Mouse (Mus musculus) thymus, postnatal 10 days (tissue): ENCODE results near the gene Pid1.
"Not testable (repeated sequence)": the region's sequence is repeated elsewhere in the genome, so short reads cannot be mapped to it uniquely, and the experiment has no call there.

Experiments
- DNase-seq, 2 experiments: peaks; one replicate each; pipeline ENCODE4 v3.0.0; 2021; ENCODE audit warnings: low spot score in 2 of 2

Gene Pid1

DNA sequence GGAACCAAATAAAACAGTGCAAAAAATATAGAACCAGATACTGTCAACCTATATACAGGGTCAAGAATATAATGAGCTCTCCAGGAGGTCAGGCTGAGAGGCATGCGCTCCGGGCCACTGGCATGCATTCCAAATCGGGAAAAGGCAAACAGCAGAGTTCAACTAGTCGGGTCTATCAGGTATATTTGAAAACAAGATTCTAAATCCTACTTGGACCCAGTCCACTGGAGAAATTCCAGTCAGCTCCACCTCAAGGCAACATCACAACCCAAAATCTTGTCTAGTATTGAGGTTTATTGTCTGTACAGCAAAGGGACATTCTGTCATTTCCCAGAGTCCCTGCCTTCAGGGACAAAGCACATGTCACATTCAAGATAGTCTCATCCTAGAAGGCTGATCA, 91.0 kb downstream of the Pid1 start:
- DNase-seq = no peak

DNA sequence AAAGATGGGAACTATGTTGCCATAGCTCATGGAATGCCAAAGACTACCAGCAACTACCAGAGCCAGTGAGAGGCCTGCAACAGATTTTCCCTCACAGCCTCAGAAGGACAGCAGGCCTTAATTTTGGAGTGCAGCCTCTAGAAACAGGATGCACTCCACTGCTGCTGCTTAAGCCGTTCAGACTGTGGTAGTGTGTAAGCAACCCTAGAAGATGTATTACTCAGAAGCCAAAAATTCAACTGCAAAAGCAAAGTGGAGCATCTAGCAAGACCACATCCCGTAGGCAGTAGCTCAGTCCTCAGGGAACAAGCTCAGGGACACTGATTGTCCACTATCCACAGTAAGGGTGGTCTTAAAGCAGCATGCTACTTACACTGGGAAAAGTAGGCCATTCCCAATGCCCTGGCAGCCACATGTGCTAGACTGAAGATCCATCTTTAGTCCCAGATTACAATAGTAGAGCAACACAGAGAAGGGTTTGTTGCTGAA, 92.2 kb downstream of the Pid1 start:
- no peak for DNase-seq

DNA sequence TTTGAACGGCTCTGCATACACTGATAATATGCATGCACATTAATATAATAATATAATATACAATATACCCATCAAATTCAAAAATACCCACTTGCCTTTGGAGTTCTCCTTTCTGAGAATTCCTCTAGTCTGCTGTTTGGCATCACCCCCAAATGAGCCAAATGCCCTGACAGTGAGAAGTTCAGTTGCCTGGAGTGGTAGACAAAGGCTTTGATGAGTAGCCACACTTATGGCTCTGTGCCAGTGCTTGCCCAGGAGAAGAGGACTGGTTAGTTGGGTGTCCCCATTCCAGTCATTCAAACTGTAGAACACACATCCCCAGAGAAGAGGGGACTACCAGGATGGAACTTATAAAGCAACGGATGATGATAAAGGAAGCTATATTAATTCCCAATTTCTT, 106.3 kb downstream of the Pid1 start:
- no peak for DNase-seq

DNA sequence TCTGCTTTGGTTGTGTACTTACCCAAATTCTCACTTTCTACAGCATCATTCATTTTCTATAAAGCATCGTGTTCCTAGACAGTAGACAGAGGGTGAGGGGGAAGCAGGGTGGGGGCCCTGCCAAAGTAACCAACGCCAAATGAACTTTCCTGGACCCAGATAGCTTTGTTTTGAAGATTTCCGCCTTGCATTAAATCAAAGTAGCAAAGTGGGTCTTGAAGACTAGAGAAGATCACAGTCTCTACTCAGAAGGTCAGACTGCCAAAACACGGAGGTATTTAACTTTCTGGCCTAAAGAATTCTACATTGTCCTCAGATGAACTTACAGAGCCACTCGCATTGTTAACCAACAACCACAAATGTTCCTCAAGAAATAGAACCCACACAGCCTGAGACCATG, 109.6 kb downstream of the Pid1 start:
- DNase-seq = no peak

DNA sequence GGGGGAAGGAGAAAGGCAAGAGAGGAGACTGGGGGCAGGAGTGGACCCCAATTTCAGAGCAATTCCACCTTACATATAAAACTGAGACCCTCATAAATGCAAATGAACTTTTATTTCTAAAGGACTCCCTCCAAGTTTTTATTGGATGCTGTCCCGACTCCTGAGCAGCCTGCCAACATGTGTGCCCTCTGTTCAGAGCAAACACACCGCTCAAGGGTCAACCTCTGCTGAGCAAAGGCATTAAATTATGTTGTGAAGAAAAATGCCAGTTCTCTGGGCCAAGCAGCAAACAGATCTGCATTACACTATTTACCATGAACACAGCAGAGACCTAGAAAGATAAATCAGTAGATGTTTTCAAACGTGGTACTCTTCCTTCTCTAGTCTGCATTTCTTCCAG, 110.1 kb downstream of the Pid1 start:
- DNase-seq = no peak

DNA sequence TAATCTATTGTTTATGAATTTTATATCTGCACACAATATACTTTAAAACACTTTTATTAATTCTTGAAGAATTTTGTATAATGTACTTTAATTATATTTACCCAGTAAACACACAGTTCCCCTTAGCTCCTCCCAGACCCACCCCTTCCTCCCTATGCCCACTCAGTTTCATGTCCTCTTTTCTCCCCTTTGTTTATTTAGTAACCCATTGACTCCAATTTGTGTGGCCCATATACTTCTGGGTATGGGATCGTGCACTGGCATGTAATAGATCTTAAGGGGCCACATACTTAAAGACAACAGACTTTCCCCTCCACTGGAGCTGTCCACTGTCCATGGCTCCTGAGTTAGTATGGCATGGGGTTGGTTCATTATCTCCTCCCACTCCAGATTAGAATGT, 112.8 kb downstream of the Pid1 start:
- no peak for DNase-seq

DNA sequence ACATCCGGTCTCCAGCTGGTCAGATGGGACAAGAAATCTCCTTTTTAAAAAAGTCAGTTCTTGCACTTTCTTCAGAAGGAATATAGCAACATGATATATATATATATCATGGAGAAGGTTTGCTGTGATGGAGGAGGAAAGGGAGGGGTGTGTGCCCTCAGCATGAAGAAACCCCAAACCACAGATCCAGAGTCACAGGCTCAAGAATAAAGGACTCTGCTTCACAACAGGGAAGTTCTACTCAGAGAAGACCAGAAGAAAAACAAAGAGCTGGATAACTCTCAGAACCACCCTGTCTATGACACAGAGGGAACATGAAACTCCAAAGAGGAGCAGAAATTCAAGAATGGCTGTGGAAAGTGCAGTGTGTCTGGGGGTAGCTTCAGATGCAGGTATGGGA, 113.2 kb downstream of the Pid1 start:
- DNase-seq = no peak

DNA sequence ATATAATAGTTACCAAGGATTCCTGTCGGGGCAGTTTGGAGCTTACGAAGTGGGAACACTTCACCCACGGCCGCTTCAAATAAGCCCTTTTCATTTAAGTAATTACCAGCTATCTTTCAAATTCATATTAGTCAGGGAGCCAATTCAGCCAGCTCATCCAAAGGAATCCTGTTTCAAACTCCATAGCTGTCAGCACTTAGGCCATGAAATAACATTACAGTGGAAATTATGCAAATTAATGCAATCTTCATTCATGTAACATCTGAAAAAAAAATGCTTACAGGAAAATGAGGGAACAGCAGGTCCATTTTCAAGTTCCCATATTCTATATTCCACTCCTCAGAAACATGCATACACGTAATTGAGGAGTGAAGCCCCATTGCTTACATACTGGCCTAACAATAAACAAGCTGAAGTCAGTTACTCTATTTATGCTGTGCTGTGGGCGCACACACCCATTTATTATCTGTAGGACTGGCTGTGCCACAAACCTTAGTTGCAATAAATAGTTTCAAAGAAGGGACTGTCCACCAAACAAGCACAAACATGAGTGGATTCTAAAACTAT, 114.1 kb downstream of the Pid1 start:
- no peak for DNase-seq

DNA sequence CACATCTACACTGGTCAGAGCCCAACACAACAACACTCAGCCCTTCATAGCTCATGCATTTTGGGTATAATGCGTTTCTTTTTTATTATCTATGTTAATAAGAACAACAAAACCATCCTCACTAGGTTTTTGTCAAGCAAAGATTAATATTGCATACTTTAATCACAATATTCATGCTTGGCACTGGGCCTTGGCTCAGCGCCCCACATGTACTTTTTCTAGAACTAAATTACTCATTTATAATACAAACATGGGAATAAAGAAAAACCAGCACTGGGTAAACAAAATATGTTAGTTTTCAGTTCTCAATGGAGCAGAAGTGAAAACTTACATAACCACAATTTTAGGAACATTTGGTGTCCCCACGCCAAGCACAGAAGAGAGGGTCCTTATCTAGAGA, 116.9 kb downstream of the Pid1 start:
- no peak for DNase-seq

DNA sequence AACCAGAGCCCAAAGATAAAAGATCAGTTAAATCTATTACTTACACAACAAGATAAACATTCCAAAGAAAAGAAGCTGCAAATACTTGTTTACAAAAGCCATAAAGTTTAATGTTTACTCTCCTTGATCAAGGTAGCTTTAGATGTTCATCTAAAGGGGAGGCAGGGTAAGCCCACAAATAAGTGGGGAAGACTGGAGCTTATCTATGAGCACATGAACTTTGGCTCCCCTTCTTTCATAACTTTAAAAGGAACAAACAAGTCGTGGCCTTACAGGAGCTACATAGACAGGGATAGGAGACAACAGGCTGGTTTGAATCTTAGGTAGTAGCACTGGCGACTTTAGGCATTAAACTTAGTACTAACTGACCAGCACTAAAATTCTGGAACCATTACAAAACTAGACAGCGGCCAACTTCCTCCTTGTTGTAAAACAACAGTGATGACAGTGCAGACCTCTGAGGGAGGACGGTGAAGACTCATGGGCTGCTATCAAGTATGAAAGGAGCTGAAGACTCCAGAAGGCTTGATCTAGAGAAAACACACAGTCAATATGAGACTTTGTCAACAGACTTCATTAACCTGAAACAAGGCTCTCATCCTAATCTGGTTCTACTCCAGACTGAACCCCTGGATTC, 122.7 kb downstream of the Pid1 start:
- no peak for DNase-seq

DNA sequence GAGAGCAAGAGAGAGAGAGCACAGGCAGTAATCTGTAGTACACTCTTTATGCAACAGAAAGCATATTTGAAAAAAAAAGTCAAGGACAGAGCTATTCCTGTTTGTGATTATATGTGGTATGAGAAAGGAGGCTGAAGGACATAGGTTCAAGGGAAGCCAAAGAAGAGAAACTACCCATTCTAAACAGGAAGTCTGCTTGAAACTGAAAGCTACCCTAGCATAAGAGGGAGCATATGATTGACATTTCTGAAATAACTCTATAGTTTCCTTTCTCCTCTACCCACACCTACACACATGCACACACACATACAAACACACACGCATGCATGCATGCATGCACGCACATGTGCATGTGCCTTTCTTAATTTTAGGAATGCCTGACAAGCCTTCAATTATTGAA, 123.8 kb downstream of the Pid1 start:
- no peak for DNase-seq

DNA sequence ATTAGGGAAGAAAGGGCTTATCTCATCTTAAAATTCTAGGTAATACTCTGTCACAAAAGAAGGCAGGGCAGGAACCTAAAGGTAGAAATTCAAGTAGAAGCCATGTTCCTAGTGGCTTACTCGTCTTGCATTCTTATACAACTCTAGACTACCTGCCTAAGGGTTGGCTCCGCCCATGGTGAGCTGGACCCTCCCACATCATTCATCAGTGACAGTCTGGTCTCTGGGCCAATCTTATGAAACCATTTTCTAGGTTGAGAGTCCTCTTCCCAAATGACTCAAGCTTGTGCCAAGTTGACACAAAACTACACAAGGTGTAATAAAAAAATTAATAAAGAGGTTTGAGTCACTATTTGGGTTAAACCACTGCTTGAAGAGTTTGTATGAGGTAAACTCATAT, 133.5 kb downstream of the Pid1 start:
- DNase-seq = no peak

DNA sequence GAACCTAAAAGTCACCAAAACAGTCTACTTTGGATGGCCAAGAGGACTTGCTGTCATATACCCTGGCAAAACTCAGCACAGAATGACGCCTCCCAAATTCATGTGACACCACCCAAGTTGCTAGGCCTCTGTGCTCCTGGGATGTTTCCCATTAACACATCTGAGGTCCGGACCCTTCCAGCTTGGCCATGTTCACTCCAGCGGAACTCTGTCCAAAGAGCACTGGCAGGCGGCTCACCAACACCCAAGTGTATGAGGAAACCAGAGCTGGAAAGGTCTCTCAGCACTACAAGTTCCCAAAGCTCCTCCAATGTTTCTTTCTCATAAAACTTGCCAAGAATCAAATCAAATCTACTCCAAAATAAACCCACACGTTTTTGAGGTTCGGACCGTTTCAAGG, 138.4 kb downstream of the Pid1 start:
- no peak for DNase-seq

DNA sequence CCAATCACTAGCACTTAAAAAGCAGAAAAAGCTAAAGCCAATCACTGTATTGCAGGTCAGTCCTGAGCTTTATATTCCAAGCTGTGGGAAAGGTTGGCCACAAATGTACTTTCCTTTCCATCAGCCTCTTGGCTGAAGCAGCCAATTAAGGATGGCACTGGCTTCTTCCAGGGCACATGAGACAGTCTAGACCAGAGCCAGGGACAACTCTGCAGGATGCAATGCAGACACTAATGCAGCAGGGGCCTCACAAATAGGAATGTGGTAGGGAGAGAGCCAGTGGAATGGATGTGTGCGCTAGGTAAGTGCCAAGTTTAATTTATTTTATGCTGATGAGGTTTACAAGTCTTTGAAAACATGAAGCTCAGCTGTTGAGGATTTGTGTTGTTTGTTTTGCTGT, 141.9 kb downstream of the Pid1 start:
- no peak for DNase-seq

DNA sequence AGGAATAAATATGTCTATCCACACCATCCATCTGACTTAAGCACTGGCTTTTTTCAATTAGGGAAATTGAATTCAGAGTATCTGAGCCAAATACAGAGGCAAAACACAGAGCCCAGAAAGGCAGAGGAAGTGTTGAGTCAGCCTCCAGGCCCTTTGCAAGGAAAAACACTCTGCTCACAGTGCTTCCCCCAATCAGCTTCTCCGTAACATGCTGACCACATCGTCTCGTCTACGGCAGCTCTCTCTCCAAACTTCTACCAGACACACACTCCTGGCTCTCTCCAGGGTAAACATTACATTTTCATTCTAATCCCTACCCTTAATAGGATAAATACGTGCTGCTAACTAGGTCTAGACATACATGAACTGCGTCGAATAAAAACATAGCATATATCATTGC, 145.4 kb downstream of the Pid1 start:
- no peak for DNase-seq

DNA sequence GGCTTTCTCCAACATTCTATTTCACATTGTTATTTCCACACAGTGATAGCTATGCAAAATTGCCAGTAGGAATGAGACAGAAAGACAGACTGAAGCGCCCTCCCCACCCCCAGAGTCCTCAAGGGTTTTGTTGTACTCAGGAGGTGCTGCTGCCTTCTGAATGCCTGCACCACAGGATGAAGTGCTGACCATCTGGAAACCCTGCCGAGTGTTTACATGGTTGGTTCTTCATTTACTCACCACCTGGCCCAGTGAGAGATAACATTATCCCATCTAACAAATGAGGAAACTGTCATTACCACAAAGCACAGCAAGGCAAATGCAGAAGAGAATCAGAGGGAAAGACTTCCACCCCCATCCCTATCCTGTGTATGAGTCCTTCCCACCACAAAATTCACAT, 146.2 kb downstream of the Pid1 start:
- DNase-seq = no peak

DNA sequence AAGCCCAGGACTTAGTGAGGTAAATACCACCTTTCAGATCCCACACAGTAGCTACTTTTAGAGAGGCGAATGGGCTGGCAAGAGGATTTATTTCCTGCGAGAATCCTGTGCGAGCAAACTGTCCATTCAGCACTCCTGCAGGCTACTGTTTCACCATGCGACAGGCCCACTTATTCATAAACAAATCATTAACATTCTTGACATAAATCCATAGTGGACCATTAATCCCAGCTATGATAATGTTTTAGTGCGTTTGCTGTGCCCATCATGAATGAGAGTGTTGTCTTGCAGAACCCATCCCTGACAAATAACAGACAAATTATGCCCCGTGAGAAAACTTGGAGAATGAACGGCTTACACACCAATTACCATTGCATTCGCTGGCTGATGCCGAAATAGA, 152.5 kb downstream of the Pid1 start:
- no peak for DNase-seq

DNA sequence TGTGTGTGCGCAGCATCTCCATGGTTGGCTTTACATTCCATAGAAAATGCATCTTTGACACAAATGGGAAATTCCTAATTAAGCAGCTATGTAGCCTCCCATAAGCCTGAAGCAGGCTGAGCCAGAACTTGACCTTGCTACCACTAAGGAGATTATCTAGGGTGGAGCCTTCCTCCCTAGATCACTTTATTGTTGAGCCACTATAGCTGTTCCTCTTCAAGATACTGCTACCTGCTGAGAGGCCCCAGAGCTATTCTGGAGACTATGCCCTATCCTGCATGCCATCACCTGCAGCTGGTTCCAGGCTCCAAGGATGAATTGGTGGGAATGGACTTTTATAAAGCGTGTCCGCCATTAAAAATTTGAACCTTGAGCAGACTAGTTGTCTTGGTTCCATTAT, 158.2 kb downstream of the Pid1 start:
- DNase-seq = not testable (repeated sequence)

DNA sequence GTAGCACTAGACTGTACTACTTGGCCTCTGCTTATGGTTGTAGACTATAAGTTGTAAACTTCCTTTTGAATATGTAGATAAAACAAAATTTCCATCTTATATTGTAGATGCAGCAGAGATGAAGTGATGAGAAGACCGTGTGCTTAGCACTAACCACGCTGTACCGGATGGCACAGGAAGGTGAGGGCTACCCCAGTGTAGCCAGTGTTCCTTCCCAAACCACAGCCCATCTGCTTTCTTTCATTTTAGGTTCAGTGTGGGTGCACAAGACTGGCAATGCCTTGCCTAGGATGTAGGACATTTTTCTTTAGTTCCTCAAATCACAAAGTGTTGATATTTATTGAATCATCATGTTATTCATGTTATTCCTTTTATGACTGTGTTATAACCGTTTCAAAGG, 160.5 kb downstream of the Pid1 start:
- no peak for DNase-seq

DNA sequence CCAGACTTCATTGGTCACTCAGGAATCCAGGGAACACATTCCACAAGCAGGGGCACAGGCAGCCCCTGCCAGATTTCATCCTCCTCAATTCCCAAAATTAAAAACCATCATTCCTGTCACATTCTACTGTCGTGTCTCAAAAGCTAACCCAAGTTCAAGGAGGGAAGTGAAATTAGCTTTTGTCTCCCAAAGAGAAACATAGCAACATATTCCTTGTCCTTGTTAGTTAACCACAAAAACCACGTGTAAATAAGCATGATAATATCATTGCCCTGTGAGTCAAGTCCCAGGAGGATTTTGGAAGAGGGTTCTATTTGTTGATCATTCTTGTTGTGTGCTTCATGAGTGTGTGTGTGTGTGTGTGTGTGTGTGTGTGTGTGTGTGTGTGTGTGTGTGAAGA, 164.1 kb downstream of the Pid1 start:
- DNase-seq = no peak

DNA sequence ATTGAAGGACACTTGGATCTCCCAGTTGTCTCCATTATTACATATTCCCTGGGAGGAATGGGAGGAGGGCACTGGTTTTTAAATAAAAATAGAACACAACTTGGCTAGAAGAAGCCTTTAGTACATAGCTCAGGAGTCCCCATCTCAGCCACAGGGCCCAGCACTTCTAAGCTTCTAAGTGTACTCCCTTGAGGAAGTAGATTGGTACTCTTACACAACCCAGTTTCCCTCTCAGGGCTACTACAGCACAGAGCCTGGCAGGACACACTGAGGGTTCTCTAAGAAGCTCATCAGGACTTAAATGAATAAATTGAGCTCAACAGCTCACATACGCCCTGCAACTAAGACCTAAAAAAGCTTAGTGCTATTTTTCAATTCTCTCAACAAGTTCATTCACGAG, 165.1 kb downstream of the Pid1 start:
- DNase-seq = no peak

DNA sequence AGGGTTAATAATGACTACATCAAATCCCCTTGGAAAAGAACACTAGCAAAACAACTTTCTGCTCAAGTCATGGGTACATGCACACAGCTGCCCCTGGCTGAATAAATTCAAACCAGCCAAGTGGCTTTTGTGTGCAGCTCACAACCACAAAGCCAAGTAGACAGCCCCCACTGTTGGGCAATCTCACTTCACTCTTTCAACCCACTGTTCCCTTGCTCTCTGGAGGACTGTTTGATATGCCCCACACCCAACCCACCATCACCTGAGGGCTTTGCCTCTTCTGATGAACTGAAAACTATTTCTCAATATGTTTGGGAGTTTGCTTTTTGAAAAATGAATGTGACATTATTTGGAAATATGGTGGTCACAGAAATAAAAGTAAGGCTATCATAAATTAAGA, 171.8 kb downstream of the Pid1 start:
- DNase-seq = no peak

DNA sequence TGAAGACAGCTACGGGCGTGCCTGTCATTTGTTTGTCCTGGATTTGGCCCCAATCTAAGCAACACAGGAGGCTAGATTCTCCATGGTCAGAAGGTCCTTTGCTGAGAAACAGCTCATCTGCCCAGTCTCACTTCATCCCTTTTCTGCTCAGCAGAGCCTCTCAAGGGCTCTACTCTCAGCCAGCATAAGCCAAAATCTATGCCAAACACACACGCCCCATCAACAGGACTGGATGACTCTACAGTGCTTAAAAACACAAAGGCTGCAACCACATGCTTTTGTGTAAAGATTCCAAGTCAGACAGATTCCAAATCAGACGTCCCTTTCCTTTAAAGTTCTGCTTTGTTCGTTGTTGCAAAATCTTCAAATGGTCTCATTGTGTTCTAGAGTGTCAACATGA, 174.5 kb downstream of the Pid1 start:
- DNase-seq = no peak

DNA sequence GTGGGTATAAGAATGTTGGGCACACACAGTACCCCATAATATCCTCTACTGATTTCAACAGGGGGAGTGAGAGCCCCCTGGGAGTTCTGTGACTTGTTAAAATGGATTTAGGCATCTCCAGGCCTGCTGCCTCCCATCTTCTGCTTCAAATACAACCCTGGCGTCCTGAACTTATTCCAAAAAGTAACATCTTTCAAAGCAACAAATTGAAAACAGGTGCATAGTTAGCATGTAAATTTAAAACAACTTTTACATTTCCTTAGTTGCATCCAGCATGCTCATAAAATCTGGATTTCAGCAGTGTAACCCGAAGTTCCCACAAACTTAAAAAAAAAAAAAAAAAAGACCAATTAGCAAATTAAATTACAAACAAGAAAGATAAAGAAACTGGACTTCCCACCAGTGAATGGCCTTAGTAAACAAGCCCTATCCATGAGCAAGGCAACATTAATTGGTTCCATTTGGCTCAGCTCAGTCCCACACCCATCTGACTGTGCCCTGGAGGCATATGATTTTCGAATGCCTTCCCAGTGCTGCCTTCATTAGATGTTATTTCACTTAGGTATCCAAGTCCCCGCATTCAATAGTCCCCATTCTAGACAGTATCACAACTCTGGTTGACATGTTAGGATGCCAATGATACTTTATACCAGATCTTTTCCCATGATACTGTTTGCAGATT, 177.1 kb downstream of the Pid1 start:
- DNase-seq = no peak
